Mouse (Mus musculus): ENCODE results near the gene Nkx2-3. TPM values are rescaled to one million over a fixed set of nuclear protein-coding genes. Genes with fewer than 3 reads are reported as not detected.

Gene Nkx2-3
- polyA plus RNA-seq, 1 experiment = 7.4 TPM

GRCm38 (mm10) chr19:43599776-43600544 lies 12.2 kb upstream of the Nkx2-3 start:
- Histone ChIP-seq H3K27ac (ENCODE audit: insufficient read depth, low read length) (peak overlapping the region; percentile 61), H3K27me3 (ENCODE audit: control insufficient read depth, insufficient read depth, low read length) (peaks cover 13% of the 10 kb centered on the region), H3K4me1 (ENCODE audit: control insufficient read depth, insufficient read depth, insufficient read length) (no peaks in the 10 kb centered on the region), H3K36me3 (ENCODE audit: control insufficient read depth, insufficient read depth, low read length) (no peaks in the 10 kb centered on the region), H3K4me3 (ENCODE audit: extremely low read depth, insufficient read depth, insufficient read length) (no peak overlapping the region)
- WGBS = 5% methylated on average over 27 of the region's 27 CpGs
- no peak for DNase-seq (ENCODE audit: low read depth in 1 of 2, low spot score in 2 of 2)
- TF ChIP-seq CTCF (IDR thresholded peaks at IDR 0.05; ENCODE audit: extremely low read depth, insufficient read depth, insufficient read length, insufficient replicate concordance) = no peak
- TF ChIP-seq POLR2A (IDR thresholded peaks at IDR 0.05; ENCODE audit: low read depth, low read length) = no peak

- 41% methylated on average over 33 of the region's 33 CpGs for WGBS
- no peak overlapping the region for H3K4me3 ChIP-seq (ENCODE audit: extremely low read depth, insufficient read depth, insufficient read length)
- no peak for DNase-seq (ENCODE audit: low read depth in 1 of 2, low spot score in 2 of 2)
- no peak for TF ChIP-seq POLR2A (IDR thresholded peaks at IDR 0.05; ENCODE audit: low read depth, low read length)
- no peaks in the 10 kb centered on the region for H3K4me1 ChIP-seq (ENCODE audit: control insufficient read depth, insufficient read depth, insufficient read length)
- peak overlapping the region; percentile 14; the same call in 1 of the 2 replicates for H3K27ac ChIP-seq (ENCODE audit: insufficient read depth, low read length)
- H3K27me3 ChIP-seq (ENCODE audit: control insufficient read depth, insufficient read depth, low read length) = peaks cover 14% of the 10 kb centered on the region
- no peaks in the 10 kb centered on the region for H3K36me3 ChIP-seq (ENCODE audit: control insufficient read depth, insufficient read depth, low read length)
Measured at GRCm38 (mm10) chr19:43600545-43601331, 11.4 kb upstream of the Nkx2-3 start.

- Histone ChIP-seq H3K27me3 (ENCODE audit: control insufficient read depth, insufficient read depth, low read length) (peaks cover 16% of the 10 kb centered on the region), H3K4me1 (ENCODE audit: control insufficient read depth, insufficient read depth, insufficient read length) (no peaks in the 10 kb centered on the region), H3K27ac (ENCODE audit: insufficient read depth, low read length) (no peak overlapping the region), H3K36me3 (ENCODE audit: control insufficient read depth, insufficient read depth, low read length) (no peaks in the 10 kb centered on the region), H3K4me3 (ENCODE audit: extremely low read depth, insufficient read depth, insufficient read length) (no peak overlapping the region)
- no peak for DNase-seq (ENCODE audit: low read depth in 1 of 2, low spot score in 2 of 2)
- whole genome bisulfite sequencing = 46% methylated on average over 27 of the region's 27 CpGs
- no peak for TF ChIP-seq POLR2A (IDR thresholded peaks at IDR 0.05; ENCODE audit: low read depth, low read length)
Measured at GRCm38 (mm10) chr19:43601440-43601839, 10.7 kb upstream of the Nkx2-3 start.

- TF ChIP-seq CTCF (IDR thresholded peaks at IDR 0.05; ENCODE audit: extremely low read depth, insufficient read depth, insufficient read length, insufficient replicate concordance) (no peak), POLR2A (IDR thresholded peaks at IDR 0.05; ENCODE audit: low read depth, low read length) (no peak)
- 88% methylated on average over 12 of the region's 12 CpGs for WGBS
- DNase-seq (ENCODE audit: low read depth in 1 of 2, low spot score in 2 of 2) = no peak
- Histone ChIP-seq H3K4me3 (ENCODE audit: extremely low read depth, insufficient read depth, insufficient read length) (no peak overlapping the region), H3K27ac (ENCODE audit: insufficient read depth, low read length) (no peak overlapping the region), H3K36me3 (ENCODE audit: control insufficient read depth, insufficient read depth, low read length) (no peaks in the 10 kb centered on the region), H3K27me3 (ENCODE audit: control insufficient read depth, insufficient read depth, low read length) (peaks cover 22% of the 10 kb centered on the region), H3K4me1 (ENCODE audit: control insufficient read depth, insufficient read depth, insufficient read length) (no peaks in the 10 kb centered on the region)
Measured at GRCm38 (mm10) chr19:43601996-43602590, 10.0 kb upstream of the Nkx2-3 start.

GRCm38 (mm10) chr19:43603521-43603920 lies 8.6 kb upstream of the Nkx2-3 start:
- DNase-seq (ENCODE audit: low read depth in 1 of 2, low spot score in 2 of 2) = no peak
- no peak overlapping the region for H3K27ac ChIP-seq (ENCODE audit: insufficient read depth, low read length)
- H3K4me3 ChIP-seq (ENCODE audit: extremely low read depth, insufficient read depth, insufficient read length) = no peak overlapping the region
- H3K4me1 ChIP-seq (ENCODE audit: control insufficient read depth, insufficient read depth, insufficient read length) = no peaks in the 10 kb centered on the region
- no peaks in the 10 kb centered on the region for H3K36me3 ChIP-seq (ENCODE audit: control insufficient read depth, insufficient read depth, low read length)
- peaks cover 26% of the 10 kb centered on the region for H3K27me3 ChIP-seq (ENCODE audit: control insufficient read depth, insufficient read depth, low read length)
- no peak for TF ChIP-seq CTCF (IDR thresholded peaks at IDR 0.05; ENCODE audit: extremely low read depth, insufficient read depth, insufficient read length, insufficient replicate concordance)
- TF ChIP-seq POLR2A (IDR thresholded peaks at IDR 0.05; ENCODE audit: low read depth, low read length) = no peak
- 77% methylated on average over 5 of the region's 5 CpGs for WGBS

GRCm38 (mm10) chr19:43604492-43605120 lies 7.5 kb upstream of the Nkx2-3 start:
- H3K27me3 ChIP-seq (ENCODE audit: control insufficient read depth, insufficient read depth, low read length) = peaks cover 23% of the 10 kb centered on the region
- no peaks in the 10 kb centered on the region for H3K36me3 ChIP-seq (ENCODE audit: control insufficient read depth, insufficient read depth, low read length)
- WGBS = 87% methylated on average over 7 of the region's 7 CpGs
- no peak overlapping the region for H3K27ac ChIP-seq (ENCODE audit: insufficient read depth, low read length)
- no peak for TF ChIP-seq POLR2A (IDR thresholded peaks at IDR 0.05; ENCODE audit: low read depth, low read length)
- TF ChIP-seq CTCF (IDR thresholded peaks at IDR 0.05; ENCODE audit: extremely low read depth, insufficient read depth, insufficient read length, insufficient replicate concordance) = no peak
- no peak for DNase-seq (ENCODE audit: low read depth in 1 of 2, low spot score in 2 of 2)
- H3K4me1 ChIP-seq (ENCODE audit: control insufficient read depth, insufficient read depth, insufficient read length) = no peaks in the 10 kb centered on the region
- H3K4me3 ChIP-seq (ENCODE audit: extremely low read depth, insufficient read depth, insufficient read length) = no peak overlapping the region
